Mouse (Mus musculus) left cerebral cortex, adult 8-10 months (tissue): ENCODE results near the gene Lyg2. TPM values are rescaled to one million over a fixed set of nuclear protein-coding genes. Genes with fewer than 3 reads are reported as not detected.

Experiments
- DNase-seq, 2 experiments: peaks; one replicate each; pipeline ENCODE4 v3.0.0; 2022; ENCODE audit warnings: low spot score in 2 of 2
- total RNA-seq, 4 experiments: library from RNA; stranded (reverse); gene quantifications; 2 replicates each; pipeline ENCODE4 v1.2.4; 2022

The Lyg2 gene
- total RNA-seq, 4 experiments from 2014 or later, result not detected

- no peak for DNase-seq
Measured at GRCm38 (mm10) chr1:37883411-37883810, 32.9 kb downstream of the Lyg2 start.

GRCm38 (mm10) chr1:37877736-37878460 is 38.4 kb downstream of the Lyg2 start:
- DNase-seq, result no peak

- no peak for DNase-seq
Measured at GRCm38 (mm10) chr1:37873157-37873556, 43.1 kb downstream of the Lyg2 start.

DNA sequence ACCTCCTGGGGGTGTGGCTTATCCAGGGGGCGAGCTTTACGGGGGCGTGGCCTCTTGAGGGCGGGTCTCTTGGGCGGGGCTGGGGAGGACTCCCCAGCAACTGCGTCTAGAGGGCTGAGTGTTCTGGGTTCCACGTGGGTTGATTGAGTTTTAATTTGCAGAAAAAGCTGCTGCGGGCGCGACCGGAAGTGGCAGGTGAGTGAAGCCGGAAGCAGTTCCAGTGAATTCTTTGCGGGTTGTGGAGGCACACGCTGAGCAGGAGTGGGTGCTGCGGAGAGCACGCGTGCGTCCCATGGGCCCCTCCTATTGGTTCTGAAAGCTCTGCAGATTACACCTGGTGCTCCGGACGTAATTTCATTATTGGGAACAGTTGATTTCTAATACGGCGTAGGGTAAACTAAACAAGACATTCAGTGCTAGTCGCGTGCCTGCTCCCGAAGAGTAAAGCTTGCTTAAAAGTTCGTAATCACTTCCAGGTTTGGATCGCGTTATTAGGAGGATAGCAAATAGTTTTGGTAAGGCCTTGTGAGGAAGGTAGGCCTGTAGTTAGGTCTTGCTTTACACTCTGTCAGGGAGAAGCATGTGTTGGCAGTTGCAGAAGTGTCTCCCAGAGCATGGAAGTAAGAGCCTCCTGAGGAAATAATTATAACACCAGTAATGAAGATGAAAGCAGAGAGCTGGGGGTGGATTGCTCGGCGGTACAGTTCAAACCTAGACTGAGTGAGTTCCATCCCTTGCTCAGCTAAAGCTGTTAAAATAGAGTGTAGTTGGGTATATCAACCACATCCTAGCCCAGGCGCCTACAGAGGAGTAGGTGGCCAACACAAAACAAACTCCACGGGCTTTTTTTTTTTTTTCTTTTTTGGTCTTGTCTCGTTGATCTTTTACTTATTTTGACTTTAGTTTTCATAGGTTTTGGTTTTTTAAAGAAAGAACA is 43.9 kb downstream of the Lyg2 start:
- peak; percentile 64 to 84 for DNase-seq

- DNase-seq, result no peak
Measured at GRCm38 (mm10) chr1:37871704-37872103, 44.6 kb downstream of the Lyg2 start, which contains the start of gene Lipt1. Lipt1 (plus strand) TSS chr1:37871738.

GRCm38 (mm10) chr1:37869362-37869761 is 46.9 kb downstream of the Lyg2 start:
- DNase-seq, result no peak

- DNase-seq, result no peak
Measured at GRCm38 (mm10) chr1:37868640-37869039, 47.7 kb downstream of the Lyg2 start.

DNA sequence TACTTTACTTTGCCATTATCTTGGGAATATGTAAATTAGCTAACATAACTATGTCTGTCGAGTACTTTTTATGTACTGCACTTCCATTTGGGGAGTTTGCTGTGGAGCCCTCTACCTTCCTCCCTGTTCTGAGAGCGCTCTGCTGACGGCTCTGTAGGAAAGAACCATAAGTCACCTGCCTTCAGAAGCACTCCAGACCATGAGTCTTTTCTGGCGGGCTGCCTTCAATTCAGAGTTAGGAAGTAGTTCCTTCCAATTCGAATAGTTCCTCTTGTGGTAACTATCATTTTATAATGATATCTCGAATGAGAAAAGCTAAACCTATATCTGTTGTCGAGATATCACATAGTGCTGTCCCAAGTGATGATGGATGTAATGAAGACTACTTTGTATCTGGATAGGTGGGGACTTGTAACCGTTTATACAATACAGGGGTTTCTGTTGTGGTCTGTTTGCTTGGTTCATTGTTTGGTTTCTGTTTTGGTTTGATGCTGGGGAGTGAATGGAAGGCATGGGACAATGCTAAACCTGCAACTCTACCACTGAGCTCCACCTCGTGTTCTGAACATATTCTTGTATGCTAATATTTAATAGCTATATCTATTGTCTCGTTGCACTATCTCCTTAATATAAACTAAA is 48.5 kb downstream of the Lyg2 start:
- no peak for DNase-seq

DNA sequence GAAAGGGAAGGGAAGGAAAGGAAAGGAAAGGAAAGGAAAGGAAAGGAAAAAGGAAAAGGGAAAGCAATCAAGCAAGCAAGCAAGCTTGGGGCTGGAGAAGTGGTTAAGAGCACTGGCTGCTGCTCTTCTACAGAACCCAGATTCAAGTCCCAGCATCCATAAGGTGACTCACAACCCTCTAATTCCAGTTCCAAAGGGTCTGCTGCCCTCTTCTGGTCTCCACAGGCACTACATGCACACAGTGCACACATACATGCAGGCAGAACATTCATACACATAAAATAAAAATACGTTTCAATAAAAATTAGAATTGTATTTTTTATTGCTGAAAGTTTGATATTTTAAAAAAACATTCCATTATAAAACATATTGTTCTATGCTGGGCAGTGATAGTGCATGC is 49.2 kb downstream of the Lyg2 start:
- no peak for DNase-seq

DNA sequence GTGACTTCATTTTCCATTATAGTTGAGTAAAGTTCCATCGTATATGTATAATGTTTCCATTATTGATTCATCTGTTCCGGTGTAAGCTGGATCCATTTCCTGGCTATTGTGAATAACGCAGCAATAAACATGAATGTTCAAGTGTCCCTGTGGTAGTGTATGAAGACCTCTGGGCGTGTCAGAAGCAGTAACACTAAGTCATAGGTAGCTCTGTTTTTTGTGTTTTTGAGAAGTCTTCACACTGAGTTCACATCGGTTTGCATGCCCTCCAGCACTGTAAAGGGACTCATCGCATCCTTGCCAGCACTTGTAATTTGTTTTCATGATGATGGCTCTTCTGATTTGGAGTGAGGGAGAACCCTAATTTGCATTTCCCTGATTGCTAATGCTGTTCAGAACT is 50.0 kb downstream of the Lyg2 start, which contains the start of gene Tsga10:
Tsga10 (minus strand) TSS at position 144 of the 400 bp plus-strand sequence.
- no peak for DNase-seq

DNA sequence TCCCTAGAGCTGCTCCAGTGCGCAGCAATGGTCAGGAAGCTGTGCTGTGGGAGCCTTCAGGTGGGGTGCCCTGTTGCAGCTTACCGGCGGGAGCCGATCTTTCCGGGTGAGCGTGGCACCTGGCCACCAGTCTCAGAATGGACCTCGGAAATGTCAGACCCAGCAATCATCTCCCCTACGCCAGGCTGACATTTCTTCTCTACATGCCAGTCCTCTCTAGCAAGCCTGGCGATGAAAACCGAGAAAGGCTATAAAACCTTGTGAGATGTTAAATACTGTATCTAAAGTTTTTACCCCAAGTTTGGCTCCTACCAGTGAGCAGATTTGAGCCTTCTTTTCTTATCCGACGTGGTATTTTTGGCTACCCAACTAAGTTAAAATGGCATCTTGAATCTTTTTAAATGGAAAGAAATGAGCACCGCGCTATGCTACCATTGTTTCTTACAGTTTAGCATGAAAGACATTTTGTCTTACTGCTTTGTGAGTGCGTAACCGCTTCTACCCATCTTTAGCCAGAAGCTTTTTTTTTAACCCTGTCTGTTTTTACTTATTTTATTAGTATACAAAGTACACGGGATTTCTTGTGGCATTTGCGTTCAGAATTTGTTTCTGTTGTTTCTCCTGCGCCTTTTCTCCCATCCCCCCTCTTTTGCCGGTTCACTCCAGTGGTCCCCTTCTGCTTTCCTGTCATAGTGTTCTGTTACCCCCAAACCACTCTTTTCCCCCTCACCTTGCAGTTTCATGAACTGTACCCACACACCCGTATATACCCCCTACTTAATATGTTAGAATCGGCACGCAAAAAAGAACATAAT is 50.7 kb downstream of the Lyg2 start:
- DNase-seq, result no peak

GRCm38 (mm10) chr1:37864511-37865400 is 51.5 kb downstream of the Lyg2 start:
- peak; percentile 95 to 100 for DNase-seq

Other genes starting within 250 kb of the Lyg2 start
- 100 to 1,000 TPM; 243 to 289 (median 255) TPM for gene 2010300C02Rik, start 196.4 kb downstream of the Lyg2 start, total RNA-seq
- gene Tsga10, start 50.1 kb downstream of the Lyg2 start, total RNA-seq, result 10 to 100 TPM; 15.9 to 18.9 (median 17.4) TPM
- 10 to 100 TPM in 3 of 4 experiments, 1 to 10 TPM in 1; 9.2 to 13.0 (median 11.9) TPM for gene Lipt1, start 44.8 kb downstream of the Lyg2 start, total RNA-seq
- gene Mitd1, start 26.1 kb downstream of the Lyg2 start, total RNA-seq, result 10 to 100 TPM in 2 of 4 experiments, 1 to 10 TPM in 2; 7.4 to 11.8 (median 9.4) TPM
- 100 to 1,000 TPM; 129 to 154 (median 145) TPM for gene Mrpl30, start 26.0 kb downstream of the Lyg2 start, total RNA-seq
- not detected for gene Lyg1, start 41.3 kb upstream of the Lyg2 start, total RNA-seq
- gene Txndc9, start 81.4 kb upstream of the Lyg2 start, total RNA-seq, result 10 to 100 TPM; 57.1 to 62.3 (median 61.7) TPM
- gene Eif5b, start 81.5 kb upstream of the Lyg2 start, total RNA-seq, result 10 to 100 TPM; 36.2 to 40.3 (median 37.5) TPM
- 10 to 100 TPM; 43.6 to 45.9 (median 44.7) TPM for gene Rev1, start 213.3 kb upstream of the Lyg2 start, total RNA-seq